Mouse (Mus musculus): ENCODE data around the gene Rbm47.

DNA sequence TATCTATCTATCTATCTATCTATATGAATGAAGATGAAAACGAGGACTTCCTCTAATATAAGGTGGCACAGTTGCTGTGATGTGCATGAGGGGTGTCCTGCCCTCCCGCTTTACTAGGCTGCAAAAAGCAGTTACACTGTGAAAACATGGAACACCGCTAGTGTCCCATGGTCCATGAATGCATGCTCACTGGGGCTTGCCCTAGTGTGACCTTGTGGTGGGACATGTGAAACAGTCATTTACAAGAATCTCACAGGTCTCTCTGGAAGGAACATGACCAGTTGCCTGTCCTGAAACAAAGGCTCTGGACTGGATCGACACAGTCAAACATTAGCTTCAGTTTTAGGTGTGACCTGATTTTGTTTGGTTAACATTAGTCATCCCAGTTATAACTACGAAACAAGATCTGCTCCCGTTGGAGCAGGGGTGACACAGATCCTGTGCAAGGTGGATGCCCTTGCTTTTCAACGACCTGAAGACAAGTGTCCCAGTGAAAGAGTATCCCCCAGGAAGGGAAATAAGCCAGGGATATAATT, 132.1 kb downstream of the Rbm47 start:
- TF ChIP-seq POLR2A (IDR thresholded peaks at IDR 0.05; ENCODE audit: borderline replicate concordance, extremely low read depth, low read depth, low read length) (no peak), CTCF (IDR thresholded peaks at IDR 0.05; ENCODE audit: insufficient read depth, low read length) (no peak)
